In genomic region chr17:29046863-29047262, GRCm38 (mm10) we compare ENCODE assay signal across 1 mouse cellular context.
A peak's percentile ranks its signal among the peaks of the same experiment; 100 is the strongest.
TF ChIP-seq lines count a peak whose summit lies in the region.

No protein-coding gene starts in this region.

TF ChIP-seq in CH12.LX, 34 proteins besides CTCF, POLR2A, EP300 and RAD21 (continued from another document):
- peak; percentile 74; the same call in 1 of the 2 replicates for TF ChIP-seq ZNF384 (IDR thresholded peaks at IDR 0.05; ENCODE audit: low read depth, low read length)
- no peak for TF ChIP-seq HCFC1 (IDR thresholded peaks at IDR 0.05; ENCODE audit: low read depth, low read length)
- no peak for TF ChIP-seq ELF1 (IDR thresholded peaks at IDR 0.05; ENCODE audit: low read depth, low read length)
- TF ChIP-seq NELFE (IDR thresholded peaks at IDR 0.05; ENCODE audit: low read depth, low read length), result no peak
- TF ChIP-seq CHD2 (IDR thresholded peaks at IDR 0.05; ENCODE audit: low read length), result peak; percentile 35; the same call in 1 of the 2 replicates
- no peak for TF ChIP-seq MEF2A (IDR thresholded peaks at IDR 0.05; ENCODE audit: borderline replicate concordance, low read depth, low read length)
- TF ChIP-seq ZKSCAN1 (IDR thresholded peaks at IDR 0.05; ENCODE audit: borderline replicate concordance, low read depth, low read length), result no peak
- TF ChIP-seq E2F4 (IDR thresholded peaks at IDR 0.05; ENCODE audit: insufficient replicate concordance, low read depth, low read length), result no peak
- no peak for TF ChIP-seq JUND (conservative IDR thresholded peaks at IDR 0.05; ENCODE audit: low read depth, low read length)
